Mouse (Mus musculus): ENCODE data around the gene Sept4.

Gene Sept4

DNA sequence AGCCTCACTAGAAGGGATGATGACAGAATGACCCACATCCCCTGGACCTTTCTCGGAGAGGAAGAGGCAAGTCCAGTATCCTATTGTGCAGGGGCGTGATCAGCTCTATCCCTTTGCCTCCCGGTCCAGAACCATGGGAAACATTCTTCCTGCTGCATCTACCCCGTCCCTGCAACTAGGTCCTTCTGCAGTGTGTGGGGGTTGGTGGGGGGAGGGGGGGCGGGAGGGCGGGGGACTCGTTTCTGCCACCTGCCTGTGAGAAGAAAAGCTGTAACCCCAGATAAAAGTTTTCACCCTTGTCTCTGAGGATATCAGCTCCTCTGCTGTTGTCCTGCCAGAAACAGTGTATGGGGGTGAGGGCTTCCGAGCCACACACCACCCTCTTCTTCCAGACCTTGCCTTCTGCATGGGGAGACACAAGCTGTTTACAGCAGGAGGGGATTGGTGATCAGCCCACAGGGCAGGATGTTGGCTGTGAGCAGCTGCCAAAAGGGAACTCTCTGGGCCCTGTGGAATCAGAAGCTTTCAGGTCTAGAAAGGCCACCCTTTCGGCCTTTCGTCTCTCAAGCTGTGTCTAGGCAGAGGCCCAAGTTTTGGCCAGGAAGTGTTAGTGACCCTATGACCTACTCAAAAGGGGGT lies 10.4 kb downstream of the Sept4 start:
- DNase-seq (ENCODE audit: low spot score) = no peak

- DNase-seq (ENCODE audit: low spot score) = no peak
Observed at GRCm38 (mm10) chr11:87579713-87580112, 11.0 kb downstream of the Sept4 start.

DNA sequence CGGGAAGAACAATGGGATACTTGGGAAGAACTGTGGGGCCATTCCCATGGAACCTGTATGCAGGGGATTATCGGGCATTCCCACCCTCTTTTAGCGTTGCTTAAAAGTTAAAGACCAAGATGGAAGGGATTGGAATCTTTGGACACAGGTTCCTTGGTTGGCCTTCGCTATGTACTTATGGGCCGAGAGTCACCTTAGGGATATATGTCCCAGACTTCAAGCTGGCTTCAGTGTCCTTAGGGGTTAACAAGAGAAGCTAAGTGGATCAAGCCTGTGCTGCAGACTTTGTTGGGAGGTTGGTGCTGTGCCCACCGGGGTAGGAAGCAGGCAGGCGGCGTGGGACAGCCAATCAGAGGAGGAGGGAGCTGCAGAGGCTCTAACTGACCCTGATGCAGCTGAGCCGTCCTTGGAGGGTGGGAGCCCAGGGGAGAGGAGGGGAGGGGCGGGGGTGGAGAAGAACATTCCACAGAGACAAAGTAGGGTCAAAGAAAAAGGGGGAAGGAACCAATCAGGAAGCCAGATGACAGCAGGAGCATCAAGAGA lies 11.9 kb downstream of the Sept4 start:
- no peak for DNase-seq (ENCODE audit: low spot score)

- DNase-seq (ENCODE audit: low spot score) = no peak
Observed at GRCm38 (mm10) chr11:87581161-87581865, 12.6 kb downstream of the Sept4 start.

DNA sequence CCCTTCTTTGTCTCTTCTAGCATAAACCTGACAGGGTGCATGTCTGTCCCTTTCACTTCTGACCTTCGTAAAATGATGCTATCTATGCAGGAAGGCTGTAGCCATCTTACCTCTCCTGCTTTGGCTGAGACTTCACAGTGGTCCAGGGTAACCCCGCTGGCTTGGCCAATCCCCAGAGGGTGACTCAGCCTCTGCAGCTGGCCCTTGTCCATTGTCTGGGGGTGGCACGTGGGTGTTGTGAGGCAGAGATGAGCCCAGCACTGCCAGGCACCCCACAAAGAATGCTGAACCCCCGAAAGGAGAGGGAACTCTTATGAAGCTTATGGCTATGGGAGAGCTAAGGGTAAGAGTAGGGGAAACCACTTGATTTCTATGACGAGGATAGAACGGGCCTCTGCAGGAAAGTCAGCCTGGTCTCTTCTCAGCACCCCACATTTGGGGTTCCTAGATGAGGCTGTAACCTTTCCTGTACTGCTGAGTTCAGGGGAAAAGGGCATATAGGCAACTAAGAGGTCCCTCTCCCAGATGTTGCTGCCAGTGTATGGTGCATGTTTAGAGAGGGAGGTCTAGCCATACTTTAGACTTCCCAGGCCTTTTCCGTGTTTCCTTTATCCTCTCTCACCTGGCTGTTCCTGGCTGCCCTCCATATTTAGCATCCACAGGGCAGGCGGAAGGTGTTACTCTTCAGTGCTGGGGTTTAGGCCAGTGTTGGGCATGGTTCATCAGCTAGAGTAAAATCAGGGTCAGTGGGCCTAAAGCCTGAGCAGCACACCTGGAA lies 13.4 kb downstream of the Sept4 start:
- no peak for DNase-seq (ENCODE audit: low spot score)

DNA sequence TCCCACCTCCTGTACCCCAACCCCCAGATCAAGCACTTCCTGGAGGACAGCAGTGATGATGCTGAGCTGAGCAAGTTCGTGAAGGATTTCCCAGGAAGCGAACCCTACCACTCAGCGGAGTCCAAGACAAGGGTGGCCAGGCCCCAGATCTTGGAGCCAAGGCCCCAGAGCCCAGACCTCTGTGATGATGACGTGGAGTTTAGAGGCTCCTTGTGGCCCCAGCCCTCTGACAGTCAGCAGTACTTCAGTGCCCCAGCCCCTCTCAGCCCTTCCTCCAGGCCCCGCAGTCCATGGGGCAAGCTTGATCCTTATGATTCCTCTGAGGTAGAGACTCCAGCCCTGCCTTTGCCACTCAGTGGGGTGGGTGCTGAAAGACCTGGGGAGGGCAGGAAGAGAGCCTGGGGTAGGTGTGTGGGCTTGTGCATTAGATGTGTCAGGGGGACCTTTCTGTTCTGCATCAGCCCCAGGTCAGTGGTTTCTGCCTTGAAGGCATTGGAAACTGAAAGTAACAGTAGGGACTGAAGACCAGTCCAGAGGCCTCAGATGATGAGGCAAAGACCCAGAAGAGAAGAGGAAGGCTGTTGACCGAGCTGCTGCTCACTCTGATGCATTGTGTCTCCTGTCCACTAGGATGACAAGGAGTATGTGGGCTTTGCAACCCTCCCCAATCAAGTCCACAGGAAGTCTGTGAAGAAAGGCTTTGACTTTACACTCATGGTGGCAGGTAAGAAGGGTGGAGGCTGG lies 14.8 kb downstream of the Sept4 start:
- DNase-seq (ENCODE audit: low spot score) = no peak

- no peak for DNase-seq (ENCODE audit: low spot score)
Observed at GRCm38 (mm10) chr11:87584711-87585505, 16.2 kb downstream of the Sept4 start.

- no peak for DNase-seq (ENCODE audit: low spot score)
Observed at GRCm38 (mm10) chr11:87587211-87587874, 18.6 kb downstream of the Sept4 start.

DNA sequence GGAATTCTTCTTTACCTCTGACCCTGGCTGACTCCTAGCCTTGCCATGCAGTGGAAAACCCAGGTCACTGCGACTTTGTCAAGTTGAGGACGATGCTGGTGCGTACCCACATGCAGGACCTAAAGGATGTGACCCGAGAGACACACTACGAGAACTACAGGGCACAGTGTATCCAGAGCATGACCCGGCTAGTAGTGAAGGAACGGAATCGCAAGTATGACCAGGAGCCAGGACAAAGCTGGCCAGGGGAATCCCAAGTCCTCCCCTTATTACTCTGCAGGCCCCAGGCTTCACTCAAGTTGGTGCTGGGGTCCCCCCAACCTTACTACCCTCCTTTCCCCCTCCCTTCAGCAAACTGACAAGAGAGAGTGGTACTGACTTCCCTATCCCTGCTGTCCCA lies 20.9 kb downstream of the Sept4 start:
- DNase-seq (ENCODE audit: low spot score) = no peak

- DNase-seq (ENCODE audit: low spot score) = peak; percentile 14
Observed at GRCm38 (mm10) chr11:87590841-87591525, 22.3 kb downstream of the Sept4 start.

GRCm38 (mm10) chr11:87591526-87592353 lies 23.0 kb downstream of the Sept4 start, which contains the start of gene Mtmr4:
Gene Mtmr4 (plus strand): TSS chr11:87592162.
- DNase-seq (ENCODE audit: low spot score) = peak; percentile 100

- no peak for DNase-seq (ENCODE audit: low spot score)
Observed at GRCm38 (mm10) chr11:87592354-87592695, 23.6 kb downstream of the Sept4 start.

- DNase-seq (ENCODE audit: low spot score) = no peak
Observed at GRCm38 (mm10) chr11:87592713-87593598, 24.3 kb downstream of the Sept4 start.

DNA sequence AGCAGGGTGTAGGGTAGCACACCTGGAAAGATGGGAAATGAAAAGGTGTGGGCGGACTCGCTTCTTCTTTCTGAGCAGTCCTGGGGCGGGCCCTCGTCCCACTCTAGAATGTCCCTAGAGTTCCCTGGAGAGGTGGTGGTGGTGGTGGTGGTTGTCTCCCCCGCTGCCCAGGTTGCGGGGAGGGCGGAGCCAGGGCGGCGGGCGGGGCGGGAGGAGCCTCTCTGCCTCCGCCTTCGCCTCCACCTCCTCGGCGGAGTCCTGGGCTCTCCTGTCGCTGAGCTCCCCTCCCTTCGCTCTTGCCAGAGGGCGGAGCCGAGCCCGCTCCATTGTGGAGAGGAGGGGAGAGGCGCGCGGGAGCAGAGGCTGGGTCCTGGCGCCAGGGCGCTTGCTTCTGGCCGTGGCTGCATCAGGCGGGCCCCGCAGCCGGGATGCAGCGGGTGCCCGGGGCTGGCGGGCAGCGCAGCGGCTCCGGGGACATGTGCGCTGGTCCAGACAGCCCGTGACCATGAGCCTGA lies 26.7 kb downstream of the Sept4 start:
- peak; percentile 56 for DNase-seq (ENCODE audit: low spot score)

- no peak for DNase-seq (ENCODE audit: low spot score)
Observed at GRCm38 (mm10) chr11:87595976-87596375, 27.3 kb downstream of the Sept4 start.

GRCm38 (mm10) chr11:87596492-87596891 lies 27.8 kb downstream of the Sept4 start:
- no peak for DNase-seq (ENCODE audit: low spot score)

- no peak for DNase-seq (ENCODE audit: low spot score)
Observed at GRCm38 (mm10) chr11:87597061-87597460, 28.4 kb downstream of the Sept4 start.
